Mouse (Mus musculus) large intestine, adult 2 months (tissue): Measurements from ENCODE around the gene Agl. TPM values are rescaled to one million over a fixed set of nuclear protein-coding genes. Genes with fewer than 3 reads are reported as not detected.

Experiments used
- DNase-seq: peaks from one replicate; pipeline ENCODE4 v3.0.0-alpha.2; 2012; ENCODE audit warnings: low read depth, low spot score
- WGBS: fragments of 180-500 bp; shearing (Covaris S2); methylation state at CpG from one replicate; pipeline ENCODE4 v1.1.7; 2018; 5-methylcytosine and 5-hydroxymethylcytosine counted together
- polyA plus RNA-seq: library from polyadenylated mRNA; depleted of rRNA; stranded (reverse); fragments of >200 nt; gene quantifications from 2 replicates; pipeline ENCODE4 v1.2.3, GENCODE M21; 2012; rRNA removed

Gene Agl
- polyA plus RNA-seq, 1 experiment = 2.4 TPM

DNA sequence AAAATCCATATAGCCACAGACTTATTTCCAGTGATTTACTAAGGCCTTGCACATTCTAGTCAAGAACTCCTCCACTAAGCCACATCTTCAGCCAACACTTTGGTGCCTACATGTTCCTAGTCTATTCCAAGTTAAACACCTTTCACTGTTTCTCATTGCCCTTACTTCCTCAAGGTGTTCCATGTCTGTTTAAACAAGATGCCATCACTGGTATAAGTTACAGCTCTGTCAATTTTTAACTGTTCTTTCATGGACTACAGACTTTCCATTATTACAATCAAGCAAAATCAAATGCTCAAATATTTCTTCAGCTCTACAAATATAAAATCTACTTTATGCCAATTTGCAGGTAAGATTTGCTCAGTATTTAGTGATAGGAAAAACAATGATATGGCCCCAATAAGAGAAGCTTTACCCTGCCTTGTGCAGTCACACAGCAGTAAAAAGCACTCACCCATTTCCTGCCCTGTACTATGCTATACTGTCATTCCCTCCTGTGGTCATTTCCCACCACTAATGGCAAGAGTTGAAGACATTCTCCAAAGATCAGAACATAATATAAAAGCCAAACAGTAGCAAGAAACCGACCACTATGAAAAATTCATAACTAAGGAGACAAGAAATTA, 105.2 kb downstream of the Agl start:
- 23% methylated on average over 1 of the region's 1 CpGs for WGBS
- no peak for DNase-seq

DNA sequence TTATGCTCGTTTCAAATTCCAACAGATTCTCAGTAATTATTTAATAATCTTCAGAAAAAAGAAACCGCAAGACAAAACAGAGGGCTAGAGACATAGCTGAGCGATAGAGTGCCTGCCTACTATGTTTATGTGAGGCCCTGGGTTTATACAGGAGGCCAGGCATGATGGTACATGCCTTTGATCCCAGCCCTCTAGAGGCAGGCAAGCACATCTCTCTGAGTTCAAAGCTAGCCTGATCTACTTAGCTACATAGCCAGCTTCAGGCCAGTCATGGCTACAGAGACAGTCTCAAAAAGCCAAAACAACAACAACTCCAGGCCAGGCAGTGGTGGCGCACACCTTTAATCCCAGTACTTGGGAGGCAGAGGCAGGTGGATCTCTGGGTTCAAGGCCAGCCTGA, 106.4 kb downstream of the Agl start:
- DNase-seq = no peak
- 76% methylated on average over 4 of the region's 4 CpGs for WGBS

DNA sequence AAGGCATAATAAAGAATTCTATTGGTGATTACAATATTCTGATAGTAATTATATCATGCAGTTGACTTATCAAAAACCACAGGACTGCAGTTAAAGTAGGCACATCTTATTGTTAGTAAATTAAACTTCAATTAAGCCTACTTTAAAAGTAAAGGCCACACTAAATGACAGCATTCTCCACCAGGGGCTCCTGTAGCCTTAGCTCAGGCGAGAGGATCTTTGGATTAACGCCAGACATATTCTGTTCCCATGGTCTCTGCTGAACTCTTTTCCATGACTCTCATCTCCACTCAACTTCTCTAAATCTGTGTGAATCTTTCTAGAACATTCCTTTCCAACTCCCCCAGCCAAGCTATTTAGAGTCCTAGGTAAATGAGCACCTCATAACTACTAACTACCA, 109.2 kb downstream of the Agl start:
- whole genome bisulfite sequencing = 34% methylated on average over 2 of the region's 2 CpGs
- DNase-seq = no peak

DNA sequence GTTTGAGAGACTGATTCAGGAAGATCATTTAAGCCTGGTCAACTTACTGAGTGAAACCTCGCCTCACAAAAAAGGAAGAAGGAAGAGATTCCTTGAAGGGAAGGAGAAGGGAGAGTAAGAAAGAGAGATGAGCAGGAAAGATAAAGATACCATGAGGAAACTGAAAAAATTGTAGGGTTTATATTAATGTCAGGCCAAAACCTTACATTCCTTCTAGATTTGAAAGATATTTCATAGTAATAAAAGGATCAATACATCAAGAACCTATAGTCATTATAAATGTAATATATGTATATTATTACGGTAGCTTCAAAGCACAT, 112.3 kb downstream of the Agl start:
- 57% methylated on average over 2 of the region's 2 CpGs for WGBS
- DNase-seq = no peak

DNA sequence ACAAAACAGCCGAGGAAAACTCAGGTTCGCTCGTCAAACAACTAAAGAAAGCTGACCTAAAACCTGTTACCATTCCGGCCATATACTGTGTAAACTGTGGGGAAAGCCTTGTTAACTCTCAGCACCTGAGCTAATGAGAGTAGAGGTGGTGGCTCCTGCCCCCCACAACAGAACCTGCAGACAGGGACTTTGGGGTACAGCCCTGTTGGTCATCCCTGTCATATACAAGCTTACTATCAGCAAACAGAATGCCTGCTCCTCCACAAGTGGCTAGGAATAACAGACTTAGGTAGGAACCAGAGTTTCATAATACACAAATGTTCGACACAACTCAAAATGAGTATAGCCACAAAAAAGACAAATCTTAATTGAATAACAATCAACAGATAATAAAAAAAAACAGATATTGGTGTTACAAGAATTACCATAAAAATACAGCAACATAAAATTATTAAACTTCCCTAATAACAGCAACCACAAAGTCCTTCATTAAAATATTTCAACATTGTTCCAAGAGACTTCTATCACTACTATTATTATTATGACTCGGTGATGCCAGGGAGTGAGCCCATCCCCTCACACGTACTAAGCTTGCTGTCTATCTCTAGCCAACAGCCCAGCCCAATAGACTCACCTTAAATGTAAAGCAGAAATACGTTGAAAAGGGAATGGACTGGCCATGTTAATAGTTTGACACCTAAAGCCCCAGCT, 112.9 kb downstream of the Agl start:
- 61% methylated on average over 8 of the region's 8 CpGs for WGBS

DNA sequence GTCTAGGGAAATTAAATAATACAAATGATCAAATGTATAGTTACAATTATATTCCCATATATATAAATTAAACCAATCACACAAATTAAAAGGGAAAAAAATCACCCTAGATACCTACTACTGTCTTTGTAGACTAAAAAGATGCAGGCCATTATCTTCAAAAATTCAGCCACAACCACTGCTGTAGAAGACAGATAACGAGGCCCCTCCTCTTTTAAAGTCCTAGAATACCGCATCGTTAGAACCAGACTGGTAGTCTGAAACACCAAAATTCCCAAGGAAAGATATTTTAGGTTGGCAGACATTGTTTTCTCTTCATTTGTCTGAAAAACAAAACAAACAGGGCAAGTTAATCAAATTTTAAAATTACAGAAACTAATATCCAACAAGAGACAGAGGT, 113.7 kb downstream of the Agl start:
- WGBS = 88% methylated on average over 3 of the region's 3 CpGs
- no peak for DNase-seq

More for the DNA sequence above, 112.9 kb downstream of the Agl start:
- no peak for DNase-seq

Other genes starting within 250 kb of the Agl start
- gene Lrrc39, start 245.2 kb downstream of the Agl start, polyA plus RNA-seq = 0.19 and 0.38 TPM in 2 replicates
- gene Sass6, start 213.2 kb downstream of the Agl start, polyA plus RNA-seq = 2.2 and 3.2 TPM in 2 replicates
- gene Trmt13, start 193.6 kb downstream of the Agl start, polyA plus RNA-seq = 2.5 and 3.7 TPM in 2 replicates
- 17.1 and 20.2 TPM in 2 replicates for gene Mfsd14a, start 145.5 kb downstream of the Agl start, polyA plus RNA-seq
- not detected in 2 replicates for gene Gm43191, start 126.9 kb downstream of the Agl start, polyA plus RNA-seq
- gene Slc35a3, start 95.3 kb downstream of the Agl start, polyA plus RNA-seq = 13.1 and 21.1 TPM in 2 replicates
- 27.1 and 43.5 TPM in 2 replicates for gene Frrs1, start 51.3 kb upstream of the Agl start, polyA plus RNA-seq
- not detected in 2 replicates for gene 4930455H04Rik, start 160.1 kb upstream of the Agl start, polyA plus RNA-seq
- 0.67 and 0.76 TPM in 2 replicates for gene Palmd, start 160.8 kb upstream of the Agl start, polyA plus RNA-seq